ENCODE assay signal across 9 mouse cellular contexts in the genomic region with DNA sequence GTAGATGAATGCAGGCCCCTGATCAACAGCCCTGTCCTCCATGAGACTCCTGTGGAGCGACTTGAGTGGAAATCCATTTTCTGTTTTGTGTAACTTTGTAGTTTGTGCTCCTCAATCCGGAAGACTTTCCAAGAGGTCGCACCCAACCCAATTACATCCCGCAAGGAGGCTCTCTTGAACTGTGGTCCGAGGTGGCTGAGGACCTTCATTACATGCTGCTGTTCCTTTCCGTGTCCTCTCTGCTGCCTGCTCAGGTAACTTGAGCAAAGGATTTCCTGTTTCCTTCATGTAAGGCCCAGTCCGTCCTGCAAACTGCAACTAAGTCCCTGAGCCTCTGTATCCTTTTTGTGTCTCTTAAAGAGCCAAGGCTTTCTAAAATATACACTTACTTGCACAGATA. TPM values are rescaled to one million over a fixed set of nuclear protein-coding genes. Genes with fewer than 3 reads are reported as not detected.
DNase-seq lines count a peak whose midpoint lies in the region; ATAC-seq and TF ChIP-seq lines count a peak whose summit lies in the region.
"Had no signal": no experiment of that assay in that cellular context is flagged by ENCODE, and none has a peak within 500 bp of the region (broad histone marks: within the 10 kb centered on the region; RNA-seq: fewer than 3 reads in every experiment).

No protein-coding gene starts in this region.

- H3K4me2 ChIP-seq in kidney, embryonic 15.5 days = peak overlapping the region; percentile 72
- peak overlapping the region; percentile 26; the same call in 1 of the 2 replicates for H3K4me2 ChIP-seq in hindbrain, embryonic 16.5 days (ENCODE audit: low read length)
- H3K4me2 ChIP-seq in midbrain, embryonic 16.5 days (ENCODE audit: low read length) = peak overlapping the region; percentile 37

- 16% methylated on average over 7 of the region's 7 CpGs for WGBS in kidney, embryonic 15.5 days
- WGBS in hindbrain, embryonic 16.5 days = 22% methylated on average over 7 of the region's 7 CpGs
- WGBS in midbrain, embryonic 16.5 days = 20% methylated on average over 7 of the region's 7 CpGs
- WGBS in kidney, adult 2 months = 66% methylated on average over 7 of the region's 7 CpGs

- TF ChIP-seq CTCF in kidney, adult 2 months (conservative IDR thresholded peaks at IDR 0.05; ENCODE audit: insufficient read depth, insufficient read length, low read depth, low read length) = no peak

- H3K9ac ChIP-seq in kidney, embryonic 15.5 days = no peak overlapping the region
- no peak overlapping the region for H3K9ac ChIP-seq in hindbrain, embryonic 16.5 days (ENCODE audit: low read depth, low read length)
- no peak overlapping the region for H3K9ac ChIP-seq in midbrain, embryonic 16.5 days (ENCODE audit: low read depth, low read length)

- peaks cover 31% of the 10 kb centered on the region for H3K4me1 ChIP-seq in kidney, embryonic 15.5 days
- peaks cover 17% of the 10 kb centered on the region for H3K4me1 ChIP-seq in hindbrain, embryonic 16.5 days (ENCODE audit: control insufficient read depth, insufficient read depth, low read depth, low read length)
- peaks cover 17% of the 10 kb centered on the region for H3K4me1 ChIP-seq in midbrain, embryonic 16.5 days (ENCODE audit: control insufficient read depth, insufficient read depth, low read length)
- peaks cover 3% of the 10 kb centered on the region; the same call in 1 of the 2 replicates for H3K4me1 ChIP-seq in kidney, adult 2 months (ENCODE audit: control insufficient read depth, insufficient read depth, low read length)

- no peak for TF ChIP-seq POLR2A in kidney, adult 2 months (IDR thresholded peaks at IDR 0.05; ENCODE audit: low read depth, low read length)

- peak overlapping the region; percentile 19 for H3K4me3 ChIP-seq in kidney, embryonic 15.5 days (replicated peaks)
- H3K4me3 ChIP-seq in hindbrain, embryonic 16.5 days (ENCODE audit: low read length) = no peak overlapping the region
- H3K4me3 ChIP-seq in midbrain, embryonic 16.5 days (ENCODE audit: low read depth, low read length) = no peak overlapping the region
- H3K4me3 ChIP-seq in kidney, adult 2 months (ENCODE audit: insufficient read depth, low read depth, low read length) = no peak overlapping the region

- ATAC-seq in kidney, embryonic 15.5 days (replicated peaks; ENCODE audit: low FRiP score) = no peak
- no peak for ATAC-seq in hindbrain, embryonic 16.5 days
- no peak for ATAC-seq in midbrain, embryonic 16.5 days

- no peak overlapping the region; the same call in 1 of the 2 replicates for H3K27ac ChIP-seq in kidney, embryonic 15.5 days
- no peak overlapping the region for H3K27ac ChIP-seq in hindbrain, embryonic 16.5 days (ENCODE audit: low read depth, low read length)
- H3K27ac ChIP-seq in midbrain, embryonic 16.5 days (ENCODE audit: low read length) = no peak overlapping the region
- H3K27ac ChIP-seq in kidney, adult 2 months (ENCODE audit: insufficient read depth, low read depth, low read length) = no peak overlapping the region

- H3K27me3 ChIP-seq in kidney, embryonic 15.5 days = no peaks in the 10 kb centered on the region
- no peaks in the 10 kb centered on the region for H3K27me3 ChIP-seq in hindbrain, embryonic 16.5 days (replicated peaks; ENCODE audit: control insufficient read depth, insufficient read depth, low read length)
- H3K27me3 ChIP-seq in midbrain, embryonic 16.5 days (ENCODE audit: control insufficient read depth, insufficient read depth, low read depth, low read length) = no peaks in the 10 kb centered on the region
- no peaks in the 10 kb centered on the region for H3K27me3 ChIP-seq in kidney, adult 2 months (replicated peaks; ENCODE audit: control insufficient read depth, insufficient read depth, low read length)

- no peak for DNase-seq in kidney, adult 18-20 months
- peak; percentile 61 for DNase-seq in embryo, embryonic 10 days (ENCODE audit: low spot score)
- DNase-seq in adrenal gland, adult 8-10 months = no peak
- DNase-seq in cerebellum, adult 11-12 months = no peak
- DNase-seq in kidney, adult 2 months = no peak

- no peaks in the 10 kb centered on the region for H3K9me3 ChIP-seq in kidney, embryonic 15.5 days (replicated peaks)
- no peaks in the 10 kb centered on the region for H3K9me3 ChIP-seq in hindbrain, embryonic 16.5 days (ENCODE audit: control insufficient read depth, low read length)
- H3K9me3 ChIP-seq in midbrain, embryonic 16.5 days (replicated peaks; ENCODE audit: control insufficient read depth, low read length, poor library complexity, severe bottlenecking) = no peaks in the 10 kb centered on the region

- H3K36me3 ChIP-seq in kidney, embryonic 15.5 days = no peaks in the 10 kb centered on the region
- H3K36me3 ChIP-seq in hindbrain, embryonic 16.5 days (ENCODE audit: control insufficient read depth, insufficient read depth, low read length) = no peaks in the 10 kb centered on the region
- no peaks in the 10 kb centered on the region for H3K36me3 ChIP-seq in midbrain, embryonic 16.5 days (ENCODE audit: control insufficient read depth, insufficient read depth, low read length)
- no peaks in the 10 kb centered on the region for H3K36me3 ChIP-seq in kidney, adult 2 months (ENCODE audit: control insufficient read depth, insufficient read depth, low read length)

RNA-seq across cellular contexts. Expression of a gene that starts 10.8 kb away (rescaled TPM):
- 13.5 and 13.7 TPM in 2 replicates for polyA plus RNA-seq in kidney, embryonic 15.5 days (2015; fragmentation: Nextera tagmentation; extraction: Ambion mirVana)
- 9.8 and 10.1 TPM in 2 replicates for polyA plus RNA-seq in hindbrain, embryonic 16.5 days (2015; fragmentation: Nextera tagmentation; extraction: Ambion mirVana)
- 9.1 and 11.0 TPM in 2 replicates for polyA plus RNA-seq in midbrain, embryonic 16.5 days (2015; fragmentation: Nextera tagmentation; extraction: Ambion mirVana)
- 1 to 10 TPM; 6.5 to 7.8 (median 7.1) TPM for total RNA-seq in adrenal gland, adult 8-10 months (2022)
- 3.3 and 3.9 TPM in 2 replicates for polyA plus RNA-seq in kidney, adult 2 months (2012; rRNA removed)

RNA-seq across cellular contexts. Expression of a gene that starts 31.3 kb away (rescaled TPM):
- polyA plus RNA-seq in kidney, embryonic 15.5 days (2015; fragmentation: Nextera tagmentation; extraction: Ambion mirVana) = 0.08 and 0.12 TPM in 2 replicates
- 0.09 and 0.20 TPM in 2 replicates for polyA plus RNA-seq in hindbrain, embryonic 16.5 days (2015; fragmentation: Nextera tagmentation; extraction: Ambion mirVana)
- polyA plus RNA-seq in midbrain, embryonic 16.5 days (2015; fragmentation: Nextera tagmentation; extraction: Ambion mirVana) = 0.10 and 0.31 TPM in 2 replicates
- total RNA-seq in adrenal gland, adult 8-10 months (2022) = not detected
- not detected in 2 replicates for polyA plus RNA-seq in kidney, adult 2 months (2012; rRNA removed)
- total RNA-seq: left cerebral cortex, postnatal 25 days had no signal

RNA-seq across cellular contexts. Expression of a gene that starts 54.2 kb away (rescaled TPM):
- polyA plus RNA-seq in kidney, embryonic 15.5 days (2015; fragmentation: Nextera tagmentation; extraction: Ambion mirVana) = 0.55 and 0.71 TPM in 2 replicates
- polyA plus RNA-seq in hindbrain, embryonic 16.5 days (2015; fragmentation: Nextera tagmentation; extraction: Ambion mirVana) = 0.14 TPM in 1 of 2 replicates, not detected in the other
- 0.15 TPM in 1 of 2 replicates, not detected in the other for polyA plus RNA-seq in midbrain, embryonic 16.5 days (2015; fragmentation: Nextera tagmentation; extraction: Ambion mirVana)
- not detected for total RNA-seq in adrenal gland, adult 8-10 months (2022)
- polyA plus RNA-seq in kidney, adult 2 months (2012; rRNA removed) = not detected in 2 replicates
